Mouse (Mus musculus) gastrocnemius, postnatal 10 days (tissue): ENCODE results near the gene Sp9. TPM values are rescaled to one million over a fixed set of nuclear protein-coding genes. Genes with fewer than 3 reads are reported as not detected.

Experiments used
- DNase-seq: peaks from one replicate; pipeline ENCODE4 v3.0.0; 2021; ENCODE audit warnings: mixed read lengths
- total RNA-seq, 2 experiments: library from RNA; stranded (reverse); gene quantifications; 2 replicates each; pipeline ENCODE4 v1.2.3; 2021

Gene Sp9
- total RNA-seq, 2 experiments from 2014 or later, result 0.05 TPM; not detected in 1

GRCm38 (mm10) chr2:73312152-73313116, 40.7 kb downstream of the Sp9 start, which contains the start of the genes Scrn3 and Cir1:
Gene Scrn3, plus strand, starts transcription at chr2:73312601.
Gene Cir1, minus strand, starts transcription at chr2:73312701.
- DNase-seq, result peak; percentile 93

DNA sequence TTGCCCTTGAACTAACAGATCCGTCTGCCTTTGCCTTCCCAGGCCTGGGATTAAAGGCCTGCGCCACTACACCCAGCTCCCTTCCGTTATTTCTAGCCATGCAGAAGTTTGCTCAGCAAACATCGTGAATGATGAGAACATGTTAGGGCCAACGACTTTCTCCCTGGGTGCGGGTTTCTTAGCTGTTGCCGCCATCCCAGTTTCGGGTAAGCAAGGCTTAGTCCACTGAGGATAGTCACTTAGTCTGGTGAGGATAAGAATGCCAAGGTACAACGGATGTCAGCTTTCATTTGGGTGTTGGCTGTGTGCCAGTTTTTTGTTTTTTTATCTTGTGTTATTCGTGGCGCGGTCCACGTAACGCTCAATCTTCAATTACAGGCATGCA, 41.4 kb downstream of the Sp9 start:
- peak; percentile 15 for DNase-seq

DNA sequence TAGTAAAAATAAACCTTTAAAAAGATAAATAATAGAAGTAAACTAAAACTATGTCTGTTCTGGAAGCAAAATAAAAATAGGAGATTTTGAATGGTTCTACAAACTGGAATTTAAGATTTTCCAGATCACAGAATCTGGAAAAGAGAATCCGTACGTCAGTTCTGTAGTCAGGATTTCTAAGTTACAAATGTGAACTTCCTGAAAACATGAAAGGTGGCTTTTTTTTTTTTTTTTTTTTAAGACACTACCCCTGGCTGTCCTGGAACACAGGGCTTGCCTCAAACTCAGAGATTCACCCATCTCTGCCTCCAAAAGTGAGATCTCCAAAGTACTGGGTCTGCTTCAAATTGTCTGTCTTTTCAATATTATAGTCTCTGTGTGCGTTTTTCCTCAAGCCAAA, 42.6 kb downstream of the Sp9 start:
- no peak for DNase-seq

- DNase-seq, result no peak
Observed at GRCm38 (mm10) chr2:73317426-73317825, 45.7 kb downstream of the Sp9 start.

DNA sequence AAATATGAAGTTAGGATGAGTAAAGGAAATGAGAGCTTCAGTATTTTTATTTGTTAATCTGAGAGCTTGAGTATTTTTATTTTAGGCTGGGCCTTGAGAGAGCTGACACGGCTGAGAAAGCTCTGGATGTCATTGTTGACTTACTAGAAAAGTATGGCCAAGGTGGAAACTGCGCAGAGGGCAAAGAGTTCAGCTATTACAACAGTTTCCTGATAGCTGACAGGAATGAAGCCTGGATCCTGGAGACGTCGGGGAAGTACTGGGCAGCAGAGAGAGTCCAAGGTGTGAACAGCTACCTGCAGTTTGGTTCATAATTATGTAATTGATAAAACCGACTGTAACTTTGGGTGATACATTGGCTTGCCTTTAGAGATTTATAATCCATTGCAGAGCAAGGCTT, 47.5 kb downstream of the Sp9 start:
- no peak for DNase-seq

DNA sequence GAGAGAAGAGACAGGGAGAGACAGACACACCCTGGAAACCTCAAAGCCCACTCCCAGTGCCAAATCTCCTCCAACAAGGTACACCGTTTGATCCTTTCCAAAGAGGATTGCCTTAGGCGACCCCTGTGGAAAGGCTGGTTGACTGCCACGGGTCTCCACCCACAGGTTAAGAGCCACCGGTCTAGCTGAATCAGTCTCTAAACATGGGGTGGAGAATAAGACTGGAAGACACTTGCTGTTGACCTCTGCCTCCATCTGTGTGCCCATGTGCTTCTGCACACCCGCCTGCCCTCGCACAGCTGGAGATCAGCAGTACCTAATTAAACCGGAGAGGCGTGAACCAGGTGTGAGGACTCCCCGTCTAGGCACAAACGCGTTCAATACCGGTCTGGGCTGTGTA, 51.3 kb downstream of the Sp9 start:
- no peak for DNase-seq

GRCm38 (mm10) chr2:73325871-73326270, 54.1 kb downstream of the Sp9 start:
- DNase-seq, result no peak

Other genes with a start within 250 kb of the Sp9 start
- gene Ola1, start 53.0 kb upstream of the Sp9 start, total RNA-seq, result 100 to 1,000 TPM; 101 to 120 TPM
- gene Scrn3, start 40.7 kb downstream of the Sp9 start, total RNA-seq, result 10 to 100 TPM; 20.2 to 21.8 TPM
- 10 to 100 TPM; 14.7 to 15.2 TPM for gene Cir1, start 40.8 kb downstream of the Sp9 start, total RNA-seq
- gene Gpr155, start 114.6 kb downstream of the Sp9 start, total RNA-seq, result 10 to 100 TPM; 11.9 to 12.0 TPM